Mouse (Mus musculus): Measurements from ENCODE around the gene Mettl7b. TPM values are rescaled to one million over a fixed set of nuclear protein-coding genes. Genes with fewer than 3 reads are reported as not detected.

Mettl7b gene
- polyA plus RNA-seq, 1 experiment from 2014 or later, result not detected

DNA sequence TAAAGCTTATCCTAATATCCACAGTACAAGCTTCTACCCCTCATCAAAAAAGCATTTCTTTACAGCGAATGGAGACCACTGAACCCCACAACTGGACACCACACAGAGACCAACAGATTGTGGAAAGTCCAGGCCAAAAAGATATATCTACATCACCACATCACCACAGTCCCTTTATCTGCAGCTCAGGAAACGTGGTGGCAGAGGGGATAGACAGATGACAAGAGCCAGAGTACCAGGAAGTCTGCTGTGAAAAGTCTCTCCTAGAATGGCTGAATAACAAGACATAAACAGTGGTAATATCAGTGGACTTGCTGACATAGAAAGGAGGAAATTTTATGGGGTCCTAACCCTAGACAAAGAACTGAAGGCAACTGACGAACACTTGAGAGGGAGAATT is 15.6 kb upstream of the Mettl7b start:
- 66% methylated on average over 3 of the region's 3 CpGs for WGBS
- Histone ChIP-seq H3K27ac (no peak overlapping the region), H3K27me3 (no peaks in the 10 kb centered on the region), H3K4me3 (replicated peaks) (no peak overlapping the region), H3K36me3 (replicated peaks) (no peaks in the 10 kb centered on the region), H3K9ac (no peak overlapping the region), H3K4me2 (no peak overlapping the region), H3K9me3 (no peaks in the 10 kb centered on the region), H3K4me1 (no peaks in the 10 kb centered on the region)
- ATAC-seq (ENCODE audit: low FRiP score), result no peak

DNA sequence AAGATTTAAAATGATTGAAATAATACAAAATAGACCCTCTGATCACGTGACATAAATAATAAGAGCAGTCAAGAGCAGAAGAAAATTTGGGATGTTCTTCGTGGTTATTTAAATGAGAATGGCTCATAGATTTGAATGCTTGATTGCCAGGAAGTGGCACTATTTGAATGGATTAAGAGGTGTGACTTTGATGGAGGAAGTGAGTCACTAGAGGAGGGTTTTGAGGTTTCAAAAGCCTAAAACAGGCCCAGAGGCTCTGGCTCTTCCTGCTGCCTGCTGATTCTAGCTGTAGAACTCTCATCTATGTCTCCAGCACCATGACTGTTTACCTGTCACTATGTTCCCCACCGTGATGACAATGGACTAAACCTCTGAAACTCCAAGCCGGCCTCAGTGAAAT is 12.1 kb upstream of the Mettl7b start:
- WGBS, result 81% methylated on average over 4 of the region's 4 CpGs

DNA sequence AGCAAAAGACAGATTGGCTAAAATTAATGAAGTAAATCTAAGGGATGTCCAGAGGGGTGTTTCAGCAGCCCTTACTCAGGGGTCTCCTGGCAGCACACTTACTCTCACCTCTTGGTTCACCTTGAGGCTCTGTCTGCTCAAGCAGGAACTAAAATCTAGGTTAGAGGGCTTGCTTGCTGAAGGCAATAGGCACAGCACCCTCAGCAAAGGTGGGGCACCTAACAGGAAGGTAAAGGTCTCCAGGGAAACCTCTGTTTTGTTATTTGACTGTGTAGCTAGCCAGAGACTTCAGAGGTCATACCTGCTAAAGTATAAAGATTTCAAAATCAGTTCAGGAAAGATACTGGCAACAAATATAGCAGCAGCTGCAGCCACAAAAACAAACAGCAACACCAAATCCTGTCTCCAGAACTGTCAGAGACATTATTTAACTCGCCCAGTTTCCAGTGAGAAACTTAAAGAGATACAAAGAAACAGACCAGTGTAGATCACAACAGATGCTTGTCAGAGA is 10.0 kb upstream of the Mettl7b start:
- H3K4me3 ChIP-seq (replicated peaks), result no peak overlapping the region
- 51% methylated on average over 1 of the region's 1 CpGs for WGBS
- H3K4me1 ChIP-seq, result no peaks in the 10 kb centered on the region
- H3K4me2 ChIP-seq, result no peak overlapping the region
- no peak for ATAC-seq (ENCODE audit: low FRiP score)
- no peak overlapping the region for H3K9ac ChIP-seq
- no peak overlapping the region for H3K27ac ChIP-seq
- no peaks in the 10 kb centered on the region for H3K27me3 ChIP-seq
- no peaks in the 10 kb centered on the region for H3K9me3 ChIP-seq
- H3K36me3 ChIP-seq (replicated peaks), result no peaks in the 10 kb centered on the region

More for the DNA sequence above, 12.1 kb upstream of the Mettl7b start:
- H3K27ac ChIP-seq, result no peak overlapping the region
- H3K4me3 ChIP-seq (replicated peaks), result no peak overlapping the region
- H3K4me2 ChIP-seq, result no peak overlapping the region
- no peaks in the 10 kb centered on the region for H3K36me3 ChIP-seq (replicated peaks)
- no peaks in the 10 kb centered on the region for H3K9me3 ChIP-seq
- H3K4me1 ChIP-seq, result no peaks in the 10 kb centered on the region
- H3K27me3 ChIP-seq, result no peaks in the 10 kb centered on the region
- H3K9ac ChIP-seq, result no peak overlapping the region
- ATAC-seq (ENCODE audit: low FRiP score), result no peak

DNA sequence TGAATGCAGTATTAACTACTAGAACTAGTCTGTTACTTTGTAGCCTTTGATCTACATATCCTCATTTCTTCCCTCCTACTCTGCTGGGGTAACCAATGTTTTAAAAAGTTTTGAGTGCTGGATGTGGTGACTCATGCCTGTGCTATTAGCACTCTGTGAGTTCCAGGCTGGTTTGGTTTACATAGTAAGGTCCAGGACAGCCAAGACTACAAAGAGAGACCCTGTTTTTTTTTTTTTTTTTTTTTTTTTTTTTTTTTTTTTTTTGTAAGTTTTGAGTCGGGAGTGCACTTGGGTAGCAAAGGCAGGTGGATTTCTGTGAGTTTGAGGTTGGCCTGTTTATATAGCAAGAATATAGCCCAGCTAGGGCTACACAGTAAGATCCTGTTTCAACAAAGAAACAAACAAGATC is 7.6 kb upstream of the Mettl7b start:
- Histone ChIP-seq H3K36me3 (replicated peaks) (no peaks in the 10 kb centered on the region), H3K9me3 (no peaks in the 10 kb centered on the region), H3K9ac (no peak overlapping the region), H3K4me3 (replicated peaks) (no peak overlapping the region), H3K27me3 (no peaks in the 10 kb centered on the region), H3K4me2 (no peak overlapping the region), H3K4me1 (no peaks in the 10 kb centered on the region), H3K27ac (no peak overlapping the region)
- ATAC-seq (ENCODE audit: low FRiP score), result no peak
- 47% methylated on average over 1 of the region's 1 CpGs for WGBS

DNA sequence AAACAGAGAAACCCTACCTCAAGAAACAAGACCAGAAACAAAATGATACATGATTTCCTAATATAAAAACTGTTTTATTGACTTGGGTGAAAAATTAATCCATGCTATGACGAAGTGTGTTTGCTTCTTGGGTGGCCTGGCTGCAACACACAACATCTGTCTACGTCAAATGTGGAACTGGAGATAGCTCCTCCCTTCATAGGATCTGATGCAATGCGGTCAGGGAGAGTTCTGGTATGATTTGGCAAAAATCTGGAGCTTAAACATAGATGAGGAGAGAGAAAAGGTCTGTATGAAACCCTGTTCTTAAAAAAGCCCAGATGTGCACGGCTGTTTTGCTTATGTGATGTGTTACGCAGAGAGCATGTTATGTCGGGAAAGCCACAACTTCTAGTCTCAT is 5.1 kb upstream of the Mettl7b start:
- no peak for ATAC-seq (ENCODE audit: low FRiP score)
- WGBS, result 92% methylated on average over 6 of the region's 6 CpGs
- no peak overlapping the region for H3K4me2 ChIP-seq

DNA sequence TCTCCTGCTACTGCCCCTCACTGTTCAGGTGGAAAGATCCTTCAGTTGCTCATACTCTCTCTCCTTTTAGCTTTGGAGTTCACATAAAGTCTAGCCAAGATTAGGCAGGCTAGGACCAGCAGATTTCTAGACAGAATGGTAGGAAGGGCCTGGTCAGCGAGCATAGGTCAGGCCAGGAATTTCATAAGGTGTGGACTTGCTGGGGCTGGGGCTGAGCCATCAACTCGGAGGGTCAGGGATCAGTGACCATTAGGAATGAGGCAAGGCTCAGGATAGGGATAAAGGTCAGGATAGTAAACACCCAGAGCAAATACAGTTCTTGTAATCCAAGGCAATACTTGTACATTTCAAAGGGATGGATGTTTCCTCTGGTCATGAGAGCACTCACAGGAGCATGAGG is 4.2 kb upstream of the Mettl7b start:
- no peaks in the 10 kb centered on the region for H3K27me3 ChIP-seq
- ATAC-seq (ENCODE audit: low FRiP score), result no peak
- no peak overlapping the region for H3K4me2 ChIP-seq
- no peaks in the 10 kb centered on the region for H3K9me3 ChIP-seq
- H3K27ac ChIP-seq, result no peak overlapping the region
- no peak overlapping the region for H3K9ac ChIP-seq
- H3K4me1 ChIP-seq, result no peaks in the 10 kb centered on the region
- WGBS, result 77% methylated on average over 2 of the region's 2 CpGs
- no peak overlapping the region for H3K4me3 ChIP-seq (replicated peaks)
- no peaks in the 10 kb centered on the region for H3K36me3 ChIP-seq (replicated peaks)

More for the DNA sequence above, 5.1 kb upstream of the Mettl7b start:
- Histone ChIP-seq H3K27ac (no peak overlapping the region), H3K4me3 (replicated peaks) (no peak overlapping the region), H3K27me3 (no peaks in the 10 kb centered on the region), H3K4me1 (no peaks in the 10 kb centered on the region), H3K36me3 (replicated peaks) (no peaks in the 10 kb centered on the region), H3K9ac (no peak overlapping the region), H3K9me3 (no peaks in the 10 kb centered on the region)

DNA sequence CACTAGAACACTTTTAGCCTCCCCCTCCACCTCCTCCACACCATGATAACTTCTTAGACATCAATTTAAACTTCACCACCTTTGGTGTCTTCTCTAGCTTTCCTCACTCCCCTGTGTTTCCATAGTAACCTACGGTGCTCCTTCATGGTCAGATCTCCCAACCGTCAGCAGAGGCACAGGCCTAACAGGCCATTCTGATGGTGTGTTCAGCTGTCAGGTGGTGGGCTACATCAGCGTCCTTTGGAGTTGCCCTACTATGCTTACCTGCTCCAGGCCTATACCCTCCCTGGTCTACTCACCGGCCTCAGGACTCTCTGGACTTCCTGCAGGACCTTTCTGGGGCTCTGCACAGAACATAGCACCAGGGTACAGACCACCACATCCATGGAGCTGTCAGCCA is 646 bp downstream of the Mettl7b start:
- Histone ChIP-seq H3K4me2 (no peak overlapping the region), H3K4me3 (replicated peaks) (no peak overlapping the region), H3K27ac (no peak overlapping the region), H3K36me3 (replicated peaks) (no peaks in the 10 kb centered on the region), H3K27me3 (no peaks in the 10 kb centered on the region), H3K4me1 (no peaks in the 10 kb centered on the region), H3K9ac (no peak overlapping the region), H3K9me3 (no peaks in the 10 kb centered on the region)
- ATAC-seq (ENCODE audit: low FRiP score), result no peak
- WGBS, result 82% methylated on average over 4 of the region's 4 CpGs

DNA sequence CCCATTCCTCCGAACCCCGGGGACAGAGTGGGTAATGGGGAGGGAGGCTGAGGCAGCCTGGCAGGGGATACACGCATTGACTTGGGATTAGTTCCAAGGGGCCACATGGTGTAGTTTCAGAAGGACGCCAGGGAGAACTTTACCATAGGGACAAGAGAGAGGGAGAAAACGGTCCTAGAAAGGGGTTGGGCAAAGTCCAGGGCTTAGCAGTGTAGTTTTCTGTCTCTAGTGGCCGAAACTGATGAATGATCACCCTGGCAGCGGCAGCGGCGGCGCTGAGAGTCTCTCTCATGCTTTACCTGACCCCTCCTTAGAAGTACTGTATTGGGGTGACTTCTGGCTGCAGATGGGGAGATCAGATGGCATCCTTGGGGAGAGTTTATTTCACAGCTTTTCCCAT is 2.4 kb downstream of the Mettl7b start:
- H3K9ac ChIP-seq, result no peak overlapping the region
- no peak overlapping the region for H3K4me2 ChIP-seq
- no peak overlapping the region for H3K27ac ChIP-seq
- 81% methylated on average over 10 of the region's 10 CpGs for WGBS
- no peaks in the 10 kb centered on the region for H3K36me3 ChIP-seq (replicated peaks)
- 0 out of 2 replicates have a peak, but pooled peaks cover 2% of the 10 kb centered on the region for H3K27me3 ChIP-seq
- no peaks in the 10 kb centered on the region for H3K9me3 ChIP-seq
- no peaks in the 10 kb centered on the region for H3K4me1 ChIP-seq
- ATAC-seq (ENCODE audit: low FRiP score), result no peak
- no peak overlapping the region for H3K4me3 ChIP-seq (replicated peaks)

DNA sequence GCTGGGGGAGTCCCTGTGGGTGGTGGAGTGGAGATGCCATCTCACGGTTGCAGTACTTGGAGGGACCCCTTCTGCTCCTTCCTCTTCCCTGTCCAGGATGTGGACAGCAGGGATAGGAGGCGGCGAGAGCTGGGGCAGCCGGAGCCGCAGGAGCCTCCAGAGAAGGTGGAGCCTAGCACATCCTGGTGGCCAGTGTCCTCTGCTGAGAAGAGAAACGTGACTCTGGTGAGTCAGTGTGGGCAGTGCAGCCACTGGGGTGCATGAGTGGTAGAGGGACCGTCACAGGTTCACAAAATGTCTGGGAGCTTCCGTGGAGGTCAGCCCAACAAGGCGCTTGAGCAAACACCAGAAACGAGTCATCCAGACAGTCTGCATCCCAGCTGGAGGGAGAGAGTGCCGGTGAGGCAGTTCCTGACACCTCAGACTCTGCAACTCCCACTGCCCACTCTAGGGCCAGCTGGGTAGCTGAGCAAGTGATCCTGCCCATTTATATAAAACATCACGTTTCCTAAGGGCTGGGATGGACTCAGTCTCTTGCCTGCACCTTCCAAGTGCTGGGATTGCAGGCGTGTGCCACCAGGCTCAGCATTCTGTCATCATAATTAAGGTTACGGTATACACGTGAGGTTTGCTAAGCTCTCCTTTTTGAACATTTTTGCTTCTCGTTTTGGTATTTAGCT is 10.4 kb downstream of the Mettl7b start:
- H3K4me3 ChIP-seq (replicated peaks), result no peak overlapping the region
- no peaks in the 10 kb centered on the region for H3K36me3 ChIP-seq (replicated peaks)
- no peak overlapping the region for H3K9ac ChIP-seq
- H3K27ac ChIP-seq, result no peak overlapping the region
- ATAC-seq (ENCODE audit: low FRiP score), result no peak
- no peaks in the 10 kb centered on the region for H3K4me1 ChIP-seq
- no peak overlapping the region for H3K4me2 ChIP-seq
- 0 out of 2 replicates have a peak, but pooled peaks cover 2% of the 10 kb centered on the region for H3K27me3 ChIP-seq
- no peaks in the 10 kb centered on the region for H3K9me3 ChIP-seq
- WGBS, result 74% methylated on average over 16 of the region's 16 CpGs

DNA sequence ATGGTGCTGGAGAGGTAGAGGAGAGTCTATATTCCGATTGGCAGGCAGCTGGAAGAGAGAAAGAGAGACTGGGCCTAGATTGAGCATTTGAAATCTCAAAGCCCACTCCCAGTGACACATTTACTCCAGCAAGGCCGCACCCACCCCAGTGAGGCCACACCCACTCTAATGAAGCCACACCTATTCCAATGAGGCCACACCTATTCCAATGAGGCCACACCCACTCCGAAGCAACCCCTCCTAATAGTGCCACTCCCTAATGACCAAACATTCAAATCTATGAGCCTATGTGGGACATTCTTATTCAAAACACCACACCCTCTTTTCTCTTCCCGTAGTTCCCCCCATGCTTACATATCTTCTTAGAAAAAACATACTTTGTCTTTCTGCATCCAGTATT is 13.3 kb downstream of the Mettl7b start:
- H3K36me3 ChIP-seq (replicated peaks), result no peaks in the 10 kb centered on the region
- H3K4me3 ChIP-seq (replicated peaks), result no peak overlapping the region
- 93% methylated on average over 4 of the region's 4 CpGs for WGBS

DNA sequence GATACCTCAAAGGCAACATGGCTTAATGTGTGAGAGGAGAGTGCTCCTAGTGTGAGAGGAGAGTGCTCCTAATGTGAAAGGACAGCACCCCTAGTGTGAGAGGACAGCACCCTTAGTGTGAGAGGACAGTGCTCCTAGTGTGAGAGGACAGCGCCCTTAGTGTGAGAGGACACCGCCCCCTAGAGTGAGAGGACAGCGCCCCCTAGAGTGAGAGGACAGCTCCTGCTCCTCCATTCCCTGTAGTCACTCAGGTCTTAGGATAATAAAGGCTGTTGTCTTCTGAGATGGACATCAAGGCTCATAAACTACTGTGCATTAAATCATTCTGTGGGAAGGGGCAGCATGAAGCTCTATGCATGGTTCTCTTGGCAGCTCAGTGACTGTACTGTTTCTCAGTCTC is 15.1 kb downstream of the Mettl7b start:
- H3K4me1 ChIP-seq, result no peaks in the 10 kb centered on the region
- no peaks in the 10 kb centered on the region for H3K27me3 ChIP-seq
- no peak overlapping the region for H3K9ac ChIP-seq
- H3K9me3 ChIP-seq, result no peaks in the 10 kb centered on the region
- H3K27ac ChIP-seq, result no peak overlapping the region
- no peaks in the 10 kb centered on the region for H3K36me3 ChIP-seq (replicated peaks)
- no peak for ATAC-seq (ENCODE audit: low FRiP score)
- no peak overlapping the region for H3K4me2 ChIP-seq
- H3K4me3 ChIP-seq (replicated peaks), result no peak overlapping the region
- WGBS, result 17% methylated on average over 3 of the region's 3 CpGs

More for the DNA sequence above, 13.3 kb downstream of the Mettl7b start:
- Histone ChIP-seq H3K27ac (no peak overlapping the region), H3K4me1 (no peaks in the 10 kb centered on the region), H3K4me2 (no peak overlapping the region), H3K9ac (no peak overlapping the region), H3K9me3 (no peaks in the 10 kb centered on the region), H3K27me3 (no peaks in the 10 kb centered on the region)
- no peak for ATAC-seq (ENCODE audit: low FRiP score)

DNA sequence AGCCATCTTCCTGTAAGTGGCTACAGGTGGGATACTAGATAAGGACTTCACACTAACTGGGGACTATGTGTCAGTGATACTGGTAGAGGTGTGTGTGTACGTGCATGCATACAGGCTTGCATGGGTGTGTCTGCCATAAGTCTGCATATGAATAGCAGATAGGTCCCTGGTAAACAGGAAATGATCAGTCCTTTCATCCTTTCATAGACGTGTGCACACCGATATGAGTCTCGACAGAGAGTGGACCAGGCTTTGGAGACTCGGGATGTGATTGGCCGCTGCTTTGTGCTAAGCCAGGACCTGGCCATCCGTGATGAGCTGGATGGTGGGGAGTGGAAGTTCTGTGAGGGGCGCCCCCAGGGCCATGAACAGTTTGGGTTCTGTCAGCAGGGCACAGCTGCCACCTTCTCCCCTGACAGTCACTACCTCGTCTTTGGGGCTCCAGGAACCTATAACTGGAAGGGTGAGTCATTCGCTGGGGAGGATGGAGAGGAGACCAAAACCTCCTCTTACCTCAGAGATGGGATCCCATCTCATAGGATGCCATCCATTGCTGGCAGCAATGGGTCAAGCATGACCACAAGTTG is 20.2 kb downstream of the Mettl7b start:
- H3K9me3 ChIP-seq, result no peaks in the 10 kb centered on the region

DNA sequence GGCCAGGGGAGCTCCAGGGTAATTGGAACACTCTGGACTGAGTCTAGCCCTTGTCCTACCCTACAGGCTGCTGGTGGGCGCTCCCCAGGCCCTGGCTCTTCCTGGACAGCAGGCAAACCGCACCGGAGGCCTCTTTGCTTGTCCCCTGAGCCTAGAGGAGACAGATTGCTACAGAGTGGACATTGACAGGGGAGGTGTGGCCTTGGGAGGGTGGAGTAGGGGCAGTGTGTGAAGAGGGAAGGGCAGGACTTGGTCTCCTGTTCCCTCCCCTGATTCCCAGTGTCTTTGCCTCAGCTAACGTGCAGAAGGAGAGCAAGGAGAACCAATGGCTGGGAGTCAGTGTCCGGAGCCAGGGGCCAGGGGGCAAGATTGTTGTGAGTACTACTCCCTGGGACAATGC is 21.8 kb downstream of the Mettl7b start:
- Histone ChIP-seq H3K9me3 (no peaks in the 10 kb centered on the region), H3K4me3 (replicated peaks) (no peak overlapping the region), H3K4me1 (peaks cover 4% of the 10 kb centered on the region), H3K27ac (no peak overlapping the region), H3K36me3 (replicated peaks) (no peaks in the 10 kb centered on the region), H3K4me2 (no peak overlapping the region), H3K27me3 (peaks cover 32% of the 10 kb centered on the region), H3K9ac (no peak overlapping the region)
- no peak for ATAC-seq (ENCODE audit: low FRiP score)
- WGBS, result 66% methylated on average over 5 of the region's 5 CpGs

More for the DNA sequence above, 20.2 kb downstream of the Mettl7b start:
- Histone ChIP-seq H3K9ac (no peak overlapping the region), H3K4me1 (no peaks in the 10 kb centered on the region), H3K4me2 (no peak overlapping the region), H3K27ac (no peak overlapping the region), H3K4me3 (replicated peaks) (no peak overlapping the region), H3K27me3 (peaks cover 16% of the 10 kb centered on the region), H3K36me3 (replicated peaks) (no peaks in the 10 kb centered on the region)
- WGBS, result 84% methylated on average over 10 of the region's 10 CpGs
- no peak for ATAC-seq (ENCODE audit: low FRiP score)
